Comparison of ENCODE assay signal across 8 mouse cellular contexts in the genomic region with DNA sequence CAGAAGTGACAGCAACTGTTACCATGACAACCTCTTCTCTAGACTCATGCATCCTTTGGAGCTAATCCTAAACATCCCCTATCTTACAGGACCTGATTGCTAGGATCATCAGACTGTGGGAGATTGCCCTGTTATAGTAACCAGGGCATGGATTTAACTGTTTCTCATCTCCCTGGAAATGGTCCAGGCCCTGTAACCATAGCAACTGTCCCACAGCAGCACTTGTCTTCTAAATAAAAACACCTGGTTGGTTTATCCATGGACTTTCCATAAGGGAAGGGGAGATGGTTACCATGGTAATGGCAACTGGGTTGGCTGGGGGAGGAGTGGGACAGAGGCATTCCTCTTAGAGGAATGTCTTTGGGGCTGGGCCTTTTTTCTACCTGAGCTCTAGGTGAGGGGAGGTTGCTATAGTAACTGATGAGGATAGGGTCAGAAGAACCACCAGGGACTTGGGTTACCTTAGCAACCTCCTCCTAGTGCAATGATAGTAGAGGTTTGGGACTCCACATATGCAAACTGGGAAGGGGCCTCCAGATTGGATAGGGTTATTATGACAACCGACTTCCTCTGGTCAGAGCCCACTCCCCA. TPM values are rescaled to one million over a fixed set of nuclear protein-coding genes. Genes with fewer than 3 reads are reported as not detected.
DNase-seq lines count a peak whose midpoint lies in the region; ATAC-seq and TF ChIP-seq lines count a peak whose summit lies in the region.

Gene Strn4, plus strand, starts transcription at position 539 of the 591 bp plus-strand sequence.

- H3K9ac ChIP-seq in kidney, postnatal 0 days (ENCODE audit: low read depth, low read length): peak within 1 kb of the TSS; percentile 100
- peak within 1 kb of the TSS; percentile 100 for H3K9ac ChIP-seq in embryonic facial prominence, embryonic 13.5 days
- peak within 1 kb of the TSS; percentile 99 for H3K9ac ChIP-seq in heart, embryonic 16.5 days (ENCODE audit: low read length)
- peak within 1 kb of the TSS; percentile 75 for H3K9ac ChIP-seq in midbrain, postnatal 0 days (replicated peaks; ENCODE audit: low read length, poor library complexity, severe bottlenecking)

- 0% methylated on average over 1 of the region's 1 CpGs for WGBS in kidney, postnatal 0 days
- WGBS in embryonic facial prominence, embryonic 13.5 days: 0% methylated on average over 1 of the region's 1 CpGs
- 16% methylated on average over 1 of the region's 1 CpGs for WGBS in heart, embryonic 16.5 days
- WGBS in midbrain, postnatal 0 days: 0% methylated on average over 1 of the region's 1 CpGs

- DNase-seq in kidney, postnatal 0 days (ENCODE audit: low spot score): peak; percentile 40
- no peak for DNase-seq in kidney, postnatal 14 days
- DNase-seq in left cerebral cortex, adult 8-10 months (ENCODE audit: low spot score in 2 of 2): peak in 1 of 2 experiments; percentile 71
- DNase-seq in midbrain, postnatal 0 days (ENCODE audit: low spot score): peak; percentile 93
- DNase-seq in c-Kit-positive CD71-positive TER-119-positive erythroid progenitor cells, embryonic 14.5 days (ENCODE audit: low spot score): no peak

- peak within 1 kb of the TSS; percentile 91 for H3K4me2 ChIP-seq in kidney, postnatal 0 days (ENCODE audit: low read length)
- H3K4me2 ChIP-seq in embryonic facial prominence, embryonic 13.5 days: peak within 1 kb of the TSS; percentile 96
- H3K4me2 ChIP-seq in heart, embryonic 16.5 days (ENCODE audit: low read depth, low read length): peak within 1 kb of the TSS; percentile 84
- peak within 1 kb of the TSS; percentile 94 for H3K4me2 ChIP-seq in midbrain, postnatal 0 days (ENCODE audit: low read depth, low read length, poor library complexity, severe bottlenecking)

- peaks cover 26% of the 10 kb centered on the region for H3K4me1 ChIP-seq in kidney, postnatal 0 days (replicated peaks; ENCODE audit: insufficient read depth, low read length)
- peaks cover 62% of the 10 kb centered on the region for H3K4me1 ChIP-seq in embryonic facial prominence, embryonic 13.5 days
- H3K4me1 ChIP-seq in heart, embryonic 16.5 days (ENCODE audit: control insufficient read depth, insufficient read depth, low read length): peaks cover 48% of the 10 kb centered on the region
- H3K4me1 ChIP-seq in midbrain, postnatal 0 days (ENCODE audit: insufficient read depth, low read length): peaks cover 44% of the 10 kb centered on the region

- no peaks in the 10 kb centered on the region for H3K9me3 ChIP-seq in kidney, postnatal 0 days (replicated peaks; ENCODE audit: low read length)
- no peaks in the 10 kb centered on the region for H3K9me3 ChIP-seq in embryonic facial prominence, embryonic 13.5 days
- no peaks in the 10 kb centered on the region for H3K9me3 ChIP-seq in heart, embryonic 16.5 days (replicated peaks; ENCODE audit: control insufficient read depth, low read length)
- H3K9me3 ChIP-seq in midbrain, postnatal 0 days (ENCODE audit: low read length): no peaks in the 10 kb centered on the region

- peaks cover 6% of the 10 kb centered on the region; the same call in 1 of the 2 replicates for H3K36me3 ChIP-seq in kidney, postnatal 0 days (ENCODE audit: insufficient read depth, low read length)
- peaks cover 12% of the 10 kb centered on the region for H3K36me3 ChIP-seq in embryonic facial prominence, embryonic 13.5 days
- H3K36me3 ChIP-seq in heart, embryonic 16.5 days (ENCODE audit: control insufficient read depth, insufficient read depth): peaks cover 14% of the 10 kb centered on the region
- no peaks in the 10 kb centered on the region for H3K36me3 ChIP-seq in midbrain, postnatal 0 days (ENCODE audit: insufficient read depth, low read length)

- no peaks in the 10 kb centered on the region for H3K27me3 ChIP-seq in kidney, postnatal 0 days (ENCODE audit: insufficient read depth, low read length)
- H3K27me3 ChIP-seq in embryonic facial prominence, embryonic 13.5 days: peaks cover 24% of the 10 kb centered on the region
- H3K27me3 ChIP-seq in heart, embryonic 16.5 days (ENCODE audit: control insufficient read depth, insufficient read depth, low read length): no peaks in the 10 kb centered on the region
- H3K27me3 ChIP-seq in midbrain, postnatal 0 days (ENCODE audit: insufficient read depth, low read length): no peaks in the 10 kb centered on the region

- no peak for ATAC-seq in kidney, postnatal 0 days (replicated peaks; ENCODE audit: low FRiP score, low read depth)
- peak; percentile 6 for ATAC-seq in activated CD4-positive, CD25-positive, alpha-beta regulatory T cell, adult 4 months
- peak; percentile 12; the same call in 1 of the 2 replicates for ATAC-seq in embryonic facial prominence, embryonic 13.5 days (ENCODE audit: insufficient number of reproducible peaks, insufficient read depth, low FRiP score, low TSS enrichment, low read depth)
- no peak for ATAC-seq in heart, embryonic 16.5 days (replicated peaks; ENCODE audit: extremely low read depth, insufficient read depth, low FRiP score)
- ATAC-seq in midbrain, postnatal 0 days (ENCODE audit: low FRiP score): peak; percentile 81

- peak within 1 kb of the TSS; percentile 100 for H3K4me3 ChIP-seq in kidney, postnatal 0 days (replicated peaks; ENCODE audit: low read depth, low read length)
- H3K4me3 ChIP-seq in embryonic facial prominence, embryonic 13.5 days: peak within 1 kb of the TSS; percentile 93
- H3K4me3 ChIP-seq in heart, embryonic 16.5 days (ENCODE audit: low read length): peak within 1 kb of the TSS; percentile 91
- H3K4me3 ChIP-seq in midbrain, postnatal 0 days (ENCODE audit: low read depth, low read length): peak within 1 kb of the TSS; percentile 69

- TF ChIP-seq CTCF in kidney, postnatal 0 days (IDR thresholded peaks at IDR 0.05; ENCODE audit: low read depth): no peak
- no peak for TF ChIP-seq CTCF in midbrain, postnatal 0 days (IDR thresholded peaks at IDR 0.05)

- peak within 1 kb of the TSS; percentile 94 for H3K27ac ChIP-seq in kidney, postnatal 0 days
- peak within 1 kb of the TSS; percentile 99 for H3K27ac ChIP-seq in embryonic facial prominence, embryonic 13.5 days
- H3K27ac ChIP-seq in heart, embryonic 16.5 days (ENCODE audit: low read length): peak within 1 kb of the TSS; percentile 91
- peak within 1 kb of the TSS; percentile 94 for H3K27ac ChIP-seq in midbrain, postnatal 0 days (ENCODE audit: low read depth, low read length)

RNA-seq across cellular contexts. Expression of gene Strn4, which starts in this region (rescaled TPM):
- polyA plus RNA-seq in kidney, postnatal 0 days (2015; fragmentation: Nextera tagmentation; extraction: Ambion mirVana): 65.4 and 71.2 TPM in 2 replicates
- 10 to 100 TPM; 23.0 to 23.1 TPM for polyA plus RNA-seq in activated CD4-positive, CD25-positive, alpha-beta regulatory T cell, adult 4 months (2017; shearing (Covaris generic))
- 122 and 124 TPM in 2 replicates for polyA plus RNA-seq in embryonic facial prominence, embryonic 13.5 days (2015; fragmentation: Nextera tagmentation; extraction: Ambion mirVana)
- polyA plus RNA-seq in heart, embryonic 16.5 days (2015; fragmentation: Nextera tagmentation; extraction: Ambion mirVana): 88.8 and 92.5 TPM in 2 replicates
- total RNA-seq in left cerebral cortex, adult 8-10 months (2022): 100 to 1,000 TPM; 205 to 269 (median 250) TPM
- 252 and 291 TPM in 2 replicates for total RNA-seq in midbrain, postnatal 0 days (2014; rRNA removed)
- polyA plus RNA-seq in midbrain, postnatal 0 days (2015; fragmentation: Nextera tagmentation; extraction: Ambion mirVana): 156 and 165 TPM in 2 replicates

Comparison
In these comparisons a context has a peak if more than half of its experiments do, and no peak if none do; other contexts are left out.
1. DNase-seq: peak in kidney, postnatal 0 days (single experiment) and midbrain, postnatal 0 days (single experiment); none in kidney, postnatal 14 days (single experiment) and c-Kit-positive CD71-positive TER-119-positive erythroid progenitor cells, embryonic 14.5 days (single experiment).
2. ATAC-seq: peak in activated CD4-positive, CD25-positive, alpha-beta regulatory T cell, adult 4 months (single experiment), embryonic facial prominence, embryonic 13.5 days (single experiment) and midbrain, postnatal 0 days (single experiment); none in kidney, postnatal 0 days (single experiment) and heart, embryonic 16.5 days (single experiment).
3. Peak in every context shown above with its lines, with median percentiles within 50 percentile points of each other: H3K27ac ChIP-seq, H3K4me2 ChIP-seq, H3K4me3 ChIP-seq and H3K9ac ChIP-seq.